Mouse (Mus musculus): ENCODE measurements around the gene Mrpl39. TPM values are rescaled to one million over a fixed set of nuclear protein-coding genes. Genes with fewer than 3 reads are reported as not detected.

Mrpl39 gene
- polyA plus RNA-seq, 2 experiments = 39.1 to 46.1 TPM

DNA sequence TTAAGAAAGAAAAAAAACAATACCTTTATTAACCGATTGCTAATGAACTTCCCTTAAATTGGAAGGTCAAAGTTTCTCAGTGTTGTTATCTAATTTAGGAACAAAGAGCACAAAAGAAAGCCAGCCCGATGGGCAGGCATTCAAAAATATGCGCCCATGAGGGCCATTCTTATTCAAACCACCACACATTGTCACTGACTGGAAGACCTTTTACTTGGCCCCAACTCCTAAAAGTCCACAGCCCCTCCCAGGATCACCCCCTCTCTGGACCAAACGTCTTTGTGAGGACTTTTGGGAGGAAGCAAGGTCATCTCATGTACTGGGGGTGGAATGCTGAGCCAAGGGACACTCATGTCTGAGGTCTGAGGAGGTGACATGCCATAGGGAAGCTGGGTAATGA is 33.6 kb upstream of the Mrpl39 start:
- no peaks in the 10 kb centered on the region; the same call in 1 of the 2 replicates for H3K27me3 ChIP-seq (ENCODE audit: control insufficient read depth, insufficient read depth, low read length)
- H3K4me2 ChIP-seq (replicated peaks; ENCODE audit: low read depth, low read length, severe bottlenecking) = no peak overlapping the region
- no peak overlapping the region for H3K9ac ChIP-seq (ENCODE audit: low read depth, low read length, severe bottlenecking)
- H3K4me1 ChIP-seq (ENCODE audit: control insufficient read depth, insufficient read depth, low read length) = peaks cover 7% of the 10 kb centered on the region; the same call in 1 of the 2 replicates
- no peak overlapping the region for H3K27ac ChIP-seq (replicated peaks; ENCODE audit: low read depth, low read length)
- no peak for ATAC-seq (ENCODE audit: low FRiP score, low read depth)
- H3K36me3 ChIP-seq (ENCODE audit: control insufficient read depth, insufficient read depth, low read length) = no peaks in the 10 kb centered on the region
- DNase-seq (ENCODE audit: low spot score) = no peak
- no peak overlapping the region for H3K4me3 ChIP-seq (replicated peaks; ENCODE audit: low read length)
- WGBS = 70% methylated on average over 4 of the region's 4 CpGs
- H3K9me3 ChIP-seq (ENCODE audit: control insufficient read depth, low read length) = no peaks in the 10 kb centered on the region
- TF ChIP-seq POLR2A (IDR thresholded peaks at IDR 0.05; ENCODE audit: borderline replicate concordance, extremely low read depth, insufficient read depth, insufficient read length) = no peak

- Histone ChIP-seq H3K27me3 (ENCODE audit: control insufficient read depth, insufficient read depth, low read length) (no peaks in the 10 kb centered on the region), H3K4me2 (replicated peaks; ENCODE audit: low read depth, low read length, severe bottlenecking) (no peak overlapping the region), H3K27ac (replicated peaks; ENCODE audit: low read depth, low read length) (no peak overlapping the region), H3K36me3 (ENCODE audit: control insufficient read depth, insufficient read depth, low read length) (no peaks in the 10 kb centered on the region), H3K9ac (ENCODE audit: low read depth, low read length, severe bottlenecking) (no peak overlapping the region), H3K9me3 (ENCODE audit: control insufficient read depth, low read length) (no peaks in the 10 kb centered on the region), H3K4me1 (ENCODE audit: control insufficient read depth, insufficient read depth, low read length) (no peaks in the 10 kb centered on the region), H3K4me3 (replicated peaks; ENCODE audit: low read length) (no peak overlapping the region)
- WGBS = 72% methylated on average over 8 of the region's 8 CpGs
- ATAC-seq (ENCODE audit: low FRiP score, low read depth) (no peak), DNase-seq (ENCODE audit: low spot score) (no peak)
- no peak for TF ChIP-seq POLR2A (IDR thresholded peaks at IDR 0.05; ENCODE audit: borderline replicate concordance, extremely low read depth, insufficient read depth, insufficient read length)
These were observed 32.4 kb upstream of the Mrpl39 start for GRCm38 (mm10) chr16:84767956-84768355.

GRCm38 (mm10) chr16:84745721-84746306 is 10.3 kb upstream of the Mrpl39 start:
- H3K4me2 ChIP-seq (replicated peaks; ENCODE audit: low read depth, low read length, severe bottlenecking) = no peak overlapping the region
- no peak overlapping the region for H3K9ac ChIP-seq (ENCODE audit: low read depth, low read length, severe bottlenecking)
- H3K36me3 ChIP-seq (ENCODE audit: control insufficient read depth, insufficient read depth, low read length) = no peaks in the 10 kb centered on the region
- ATAC-seq (ENCODE audit: low FRiP score, low read depth) (no peak), DNase-seq (ENCODE audit: low spot score) (no peak)
- no peaks in the 10 kb centered on the region for H3K27me3 ChIP-seq (ENCODE audit: control insufficient read depth, insufficient read depth, low read length)
- no peak for TF ChIP-seq POLR2A (IDR thresholded peaks at IDR 0.05; ENCODE audit: borderline replicate concordance, extremely low read depth, insufficient read depth, insufficient read length)
- 71% methylated on average over 6 of the region's 6 CpGs for WGBS
- H3K9me3 ChIP-seq (ENCODE audit: control insufficient read depth, low read length) = no peaks in the 10 kb centered on the region
- no peak overlapping the region for H3K27ac ChIP-seq (replicated peaks; ENCODE audit: low read depth, low read length)
- no peaks in the 10 kb centered on the region for H3K4me1 ChIP-seq (ENCODE audit: control insufficient read depth, insufficient read depth, low read length)
- no peak overlapping the region for H3K4me3 ChIP-seq (replicated peaks; ENCODE audit: low read length)

- ATAC-seq (ENCODE audit: low FRiP score, low read depth) = no peak
- Histone ChIP-seq H3K36me3 (ENCODE audit: control insufficient read depth, insufficient read depth, low read length) (no peaks in the 10 kb centered on the region), H3K27me3 (ENCODE audit: control insufficient read depth, insufficient read depth, low read length) (no peaks in the 10 kb centered on the region), H3K9ac (ENCODE audit: low read depth, low read length, severe bottlenecking) (no peak overlapping the region), H3K27ac (replicated peaks; ENCODE audit: low read depth, low read length) (no peak overlapping the region), H3K9me3 (ENCODE audit: control insufficient read depth, low read length) (no peaks in the 10 kb centered on the region), H3K4me1 (ENCODE audit: control insufficient read depth, insufficient read depth, low read length) (no peaks in the 10 kb centered on the region), H3K4me3 (replicated peaks; ENCODE audit: low read length) (no peak overlapping the region), H3K4me2 (replicated peaks; ENCODE audit: low read depth, low read length, severe bottlenecking) (no peak overlapping the region)
- TF ChIP-seq POLR2A (IDR thresholded peaks at IDR 0.05; ENCODE audit: borderline replicate concordance, extremely low read depth, insufficient read depth, insufficient read length) = no peak
- 76% methylated on average over 10 of the region's 10 CpGs for WGBS
- no peak for DNase-seq (ENCODE audit: low spot score)
These were observed 9.4 kb upstream of the Mrpl39 start for GRCm38 (mm10) chr16:84744703-84745490.

- ATAC-seq (ENCODE audit: low FRiP score, low read depth) (no peak), DNase-seq (ENCODE audit: low spot score) (no peak)
- H3K27ac ChIP-seq (replicated peaks; ENCODE audit: low read depth, low read length) = no peak overlapping the region
- no peak overlapping the region for H3K9ac ChIP-seq (ENCODE audit: low read depth, low read length, severe bottlenecking)
- H3K4me3 ChIP-seq (replicated peaks; ENCODE audit: low read length) = no peak overlapping the region
- peaks cover 5% of the 10 kb centered on the region; the same call in 1 of the 2 replicates for H3K36me3 ChIP-seq (ENCODE audit: control insufficient read depth, insufficient read depth, low read length)
- no peaks in the 10 kb centered on the region for H3K9me3 ChIP-seq (ENCODE audit: control insufficient read depth, low read length)
- H3K4me2 ChIP-seq (replicated peaks; ENCODE audit: low read depth, low read length, severe bottlenecking) = no peak overlapping the region
- no peaks in the 10 kb centered on the region for H3K27me3 ChIP-seq (ENCODE audit: control insufficient read depth, insufficient read depth, low read length)
- no peak for TF ChIP-seq POLR2A (IDR thresholded peaks at IDR 0.05; ENCODE audit: borderline replicate concordance, extremely low read depth, insufficient read depth, insufficient read length)
- WGBS = 73% methylated on average over 3 of the region's 3 CpGs
- H3K4me1 ChIP-seq (ENCODE audit: control insufficient read depth, insufficient read depth, low read length) = peaks cover 8% of the 10 kb centered on the region
These were observed 1.8 kb upstream of the Mrpl39 start for GRCm38 (mm10) chr16:84737358-84737757.
